Mouse (Mus musculus) ES-Bruce4 (cell line): ENCODE results near the gene Trp53inp2. TPM values are rescaled to one million over a fixed set of nuclear protein-coding genes. Genes with fewer than 3 reads are reported as not detected.

ENCODE experiments used
- H3K27ac ChIP-seq: 2 replicates; pipeline ENCODE4 v1.5.1; 2012; ENCODE audit warnings: low read length, inconsistent platforms; ENCODE audit not compliant: insufficient read depth
- H3K27me3 ChIP-seq: 2 replicates; pipeline ENCODE4 v1.6.1; 2012; ENCODE audit warnings: mild to moderate bottlenecking, low read length, inconsistent platforms; ENCODE audit not compliant: control insufficient read depth, poor library complexity, insufficient read depth, severe bottlenecking
- H3K36me3 ChIP-seq: 2 replicates; pipeline ENCODE4 v1.6.1; 2012; ENCODE audit warnings: inconsistent platforms, mild to moderate bottlenecking, low read length, moderate library complexity; ENCODE audit not compliant: control insufficient read depth, poor library complexity, insufficient read depth, severe bottlenecking
- H3K4me1 ChIP-seq: one replicate; pipeline ENCODE4 v1.8.1; 2011; ENCODE audit warnings: low read length; ENCODE audit not compliant: control insufficient read depth, insufficient read depth
- H3K4me3 ChIP-seq: 2 replicates; pipeline ENCODE4 v1.5.1; 2011; ENCODE audit warnings: low read depth, mild to moderate bottlenecking, low read length
- H3K9ac ChIP-seq: 2 replicates; pipeline ENCODE4 v1.6.1; 2012; ENCODE audit warnings: low read depth, mild to moderate bottlenecking, inconsistent platforms; ENCODE audit not compliant: poor library complexity, severe bottlenecking
- H3K9me3 ChIP-seq: replicated peaks from 2 replicates; pipeline ENCODE4 v1.6.1; 2012; ENCODE audit warnings: mild to moderate bottlenecking, low read length, inconsistent platforms; ENCODE audit not compliant: control insufficient read depth, poor library complexity, insufficient read depth, severe bottlenecking
- CTCF ChIP-seq: IDR thresholded peaks from one replicate; pipeline ENCODE4 v1.8.1; 2011; ENCODE audit warnings: low read depth, low read length
- EP300 ChIP-seq: IDR thresholded peaks from 2 replicates; pipeline ENCODE4 v1.6.1; 2011; ENCODE audit warnings: low read depth, low read length; ENCODE audit not compliant: insufficient read depth
- POLR2A ChIP-seq: IDR thresholded peaks from one replicate; pipeline ENCODE4 v1.8.1; 2011; ENCODE audit warnings: low read length; ENCODE audit not compliant: insufficient read depth
- polyA plus RNA-seq: library from polyadenylated mRNA; stranded (reverse); fragments of >200 nt; gene quantifications from 2 replicates; pipeline ENCODE4 v1.2.4, GENCODE M21; 2011; ENCODE audit warnings: low read depth; ENCODE audit not compliant: missing spikeins, insufficient read depth, insufficient read length

Trp53inp2 gene
- polyA plus RNA-seq = 24.9 and 25.7 TPM in 2 replicates

DNA sequence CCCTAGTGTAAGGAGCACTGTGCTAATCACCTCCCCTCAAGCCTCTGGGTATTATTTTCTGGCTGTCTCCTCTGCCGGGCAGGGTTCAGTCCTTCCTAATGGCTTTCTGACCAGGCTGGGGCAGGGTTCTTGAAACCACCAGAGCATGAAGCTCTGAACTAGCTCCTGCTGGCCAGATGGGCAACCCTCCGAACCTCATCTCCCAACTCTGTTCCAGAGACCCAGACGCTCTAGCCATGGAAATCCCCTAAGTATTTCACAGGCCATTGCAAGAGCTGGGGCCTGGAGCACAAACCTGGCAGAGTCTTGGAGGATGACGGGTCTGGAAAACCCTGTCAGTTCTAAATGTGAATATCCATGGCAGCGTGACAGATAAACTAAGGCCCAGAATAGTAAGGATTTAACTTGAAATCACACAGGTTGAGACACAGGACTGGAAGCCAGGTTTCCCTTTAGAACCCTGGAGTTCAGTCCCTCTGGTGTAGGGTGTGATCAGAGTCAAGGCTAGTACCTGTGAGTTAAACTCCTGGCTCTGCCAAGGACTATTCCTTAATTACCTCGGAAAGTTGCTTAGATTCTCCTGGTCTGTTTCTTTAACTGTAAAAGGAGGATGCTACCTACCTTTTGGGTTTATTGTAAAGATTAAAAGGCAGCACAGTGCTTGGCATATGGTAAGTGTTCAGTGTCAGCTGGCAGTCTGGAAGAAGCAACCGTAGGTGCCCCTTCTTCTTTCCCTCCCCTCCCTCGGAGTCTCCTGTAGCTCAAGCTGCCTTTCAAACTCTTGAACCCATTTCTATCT is at the start of gene Trp53inp2:
Gene Trp53inp2, plus strand, starts transcription at position 799 of the 799 bp plus-strand sequence.
- Histone ChIP-seq H3K4me3 (peak within 1 kb of the TSS; percentile 83), H3K9me3 (no peaks in the 10 kb centered on the region), H3K9ac (peak within 1 kb of the TSS; percentile 84), H3K36me3 (no peaks in the 10 kb centered on the region), H3K27me3 (no peaks in the 10 kb centered on the region), H3K4me1 (no peaks in the 10 kb centered on the region), H3K27ac (no peak within 1 kb of the TSS)
- no peak for TF ChIP-seq EP300
- TF ChIP-seq POLR2A = no peak
- TF ChIP-seq CTCF = no peak

GRCm38 (mm10) chr2:155331351-155331750 is 49.5 kb upstream of the Trp53inp2 start:
- Histone ChIP-seq H3K27ac (no peak overlapping the region), H3K4me3 (no peak overlapping the region), H3K9me3 (no peaks in the 10 kb centered on the region), H3K9ac (no peak overlapping the region), H3K4me1 (no peaks in the 10 kb centered on the region), H3K27me3 (no peaks in the 10 kb centered on the region), H3K36me3 (no peaks in the 10 kb centered on the region; the same call in 1 of the 2 replicates)
- no peak for TF ChIP-seq CTCF

DNA sequence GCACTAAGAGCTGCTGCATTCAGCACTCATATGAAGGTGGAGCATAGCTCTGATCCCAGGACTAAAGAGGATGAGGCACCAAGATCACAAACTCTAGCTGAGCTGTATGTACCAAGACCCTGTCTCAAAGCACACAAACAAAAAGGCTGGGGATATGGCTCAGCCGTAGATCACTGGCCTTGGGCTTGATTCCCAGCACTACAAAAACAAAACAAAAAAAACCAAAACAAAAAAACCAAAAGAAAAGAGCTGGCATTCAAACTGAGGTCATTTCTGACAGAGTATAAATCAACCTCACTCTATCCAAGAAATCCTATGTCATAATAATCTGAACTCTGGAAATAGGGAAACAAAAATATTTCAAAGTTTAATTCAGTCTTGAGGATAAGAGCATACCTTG is 47.4 kb upstream of the Trp53inp2 start:
- Histone ChIP-seq H3K9me3 (no peaks in the 10 kb centered on the region), H3K27me3 (no peaks in the 10 kb centered on the region), H3K4me1 (no peaks in the 10 kb centered on the region), H3K27ac (no peak overlapping the region), H3K4me3 (no peak overlapping the region), H3K36me3 (no peaks in the 10 kb centered on the region; the same call in 1 of the 2 replicates), H3K9ac (no peak overlapping the region)
- TF ChIP-seq CTCF = no peak
- TF ChIP-seq POLR2A = no peak
- TF ChIP-seq EP300 = no peak

DNA sequence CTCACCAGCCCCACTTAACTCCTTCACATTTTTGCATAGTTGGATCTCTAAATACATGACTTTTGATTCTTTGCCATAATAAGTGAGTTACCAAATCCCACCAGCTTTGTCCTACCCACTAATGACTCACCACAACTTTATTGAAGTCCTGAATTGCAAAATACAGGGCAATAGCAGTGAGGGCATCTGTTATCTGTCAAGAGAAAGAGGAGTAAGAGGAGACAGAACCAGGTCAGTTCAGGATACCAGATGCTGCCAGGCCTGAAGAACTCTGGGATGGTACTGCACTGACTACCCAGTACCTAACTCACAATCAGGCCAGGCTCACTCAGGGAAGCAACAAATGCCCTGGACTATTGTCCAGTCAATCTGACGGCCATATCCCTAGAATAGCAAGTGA is 45.6 kb upstream of the Trp53inp2 start:
- H3K9ac ChIP-seq = no peak overlapping the region
- TF ChIP-seq CTCF = no peak
- no peak for TF ChIP-seq POLR2A
- no peak for TF ChIP-seq EP300
- H3K4me1 ChIP-seq = no peaks in the 10 kb centered on the region
- H3K27ac ChIP-seq = no peak overlapping the region
- H3K9me3 ChIP-seq = no peaks in the 10 kb centered on the region
- no peaks in the 10 kb centered on the region; the same call in 1 of the 2 replicates for H3K36me3 ChIP-seq
- no peak overlapping the region for H3K4me3 ChIP-seq
- no peaks in the 10 kb centered on the region for H3K27me3 ChIP-seq

- no peaks in the 10 kb centered on the region; the same call in 1 of the 2 replicates for H3K36me3 ChIP-seq
Observed at GRCm38 (mm10) chr2:155336254-155336653, 44.6 kb upstream of the Trp53inp2 start.

DNA sequence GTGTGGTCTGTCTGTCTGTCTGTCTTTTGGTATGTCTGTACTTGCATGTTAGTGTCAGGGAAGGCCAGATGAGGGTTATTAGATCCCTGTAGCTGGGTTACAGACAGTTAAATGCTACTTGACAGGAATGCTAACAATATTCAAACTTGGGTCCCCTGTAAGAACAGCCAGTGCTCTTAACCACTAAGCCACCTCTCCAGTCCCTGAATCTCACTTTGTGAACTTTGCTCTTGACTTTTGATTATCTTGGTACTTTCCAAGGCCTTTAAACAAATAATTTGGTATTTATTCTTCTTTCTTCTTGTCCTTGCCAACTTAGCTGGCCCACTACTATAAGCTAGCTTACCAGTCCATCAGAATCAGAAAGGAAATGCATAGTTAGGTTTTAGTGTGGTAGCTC is 40.7 kb upstream of the Trp53inp2 start:
- Histone ChIP-seq H3K36me3 (no peaks in the 10 kb centered on the region), H3K27me3 (no peaks in the 10 kb centered on the region), H3K4me1 (no peaks in the 10 kb centered on the region), H3K4me3 (no peak overlapping the region), H3K9ac (no peak overlapping the region), H3K27ac (no peak overlapping the region), H3K9me3 (no peaks in the 10 kb centered on the region)
- TF ChIP-seq CTCF (no peak), POLR2A (no peak), EP300 (no peak)

More at GRCm38 (mm10) chr2:155336254-155336653, 44.6 kb upstream of the Trp53inp2 start:
- H3K4me3 ChIP-seq = no peak overlapping the region
- H3K27ac ChIP-seq = no peak overlapping the region
- no peak overlapping the region for H3K9ac ChIP-seq
- H3K27me3 ChIP-seq = no peaks in the 10 kb centered on the region
- no peaks in the 10 kb centered on the region for H3K9me3 ChIP-seq
- no peak for TF ChIP-seq CTCF
- TF ChIP-seq POLR2A = no peak
- TF ChIP-seq EP300 = no peak
- no peaks in the 10 kb centered on the region for H3K4me1 ChIP-seq
